Mouse (Mus musculus) adrenal gland, postnatal 14 days (tissue): ENCODE results near the gene Rapgef6. TPM values are rescaled to one million over a fixed set of nuclear protein-coding genes. Genes with fewer than 3 reads are reported as not detected.
A peak's percentile ranks its signal among the peaks of the same experiment; 100 is the strongest.

Experiments
- DNase-seq: peaks from one replicate; pipeline ENCODE4 v3.0.0; 2021; ENCODE audit warnings: mixed read lengths
- total RNA-seq: library from RNA; stranded (reverse); gene quantifications from 2 replicates; pipeline ENCODE4 v1.2.3, GENCODE M21; 2021

Rapgef6 gene
- total RNA-seq, 1 experiment from 2014 or later = 26.0 TPM

DNA sequence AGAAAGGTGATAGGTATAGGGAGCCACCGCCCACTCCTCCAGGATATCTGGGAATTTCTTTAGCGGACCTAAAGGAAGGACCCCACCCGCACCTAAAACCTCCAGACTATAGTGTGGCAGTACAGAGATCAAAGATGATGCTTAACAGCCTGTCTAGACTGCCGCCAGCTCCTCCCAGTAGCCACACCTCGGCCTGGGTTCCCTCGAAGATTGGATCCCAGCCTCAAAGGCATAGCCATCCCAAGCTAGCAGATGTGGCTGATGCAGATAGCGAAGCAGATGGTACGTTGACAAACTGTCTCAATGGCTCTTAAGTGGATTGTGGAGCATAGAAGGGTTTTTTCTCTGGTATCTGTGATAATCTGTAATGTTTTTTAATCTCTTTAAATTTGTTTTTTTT lies 171.6 kb downstream of the Rapgef6 start:
- DNase-seq = no peak

DNA sequence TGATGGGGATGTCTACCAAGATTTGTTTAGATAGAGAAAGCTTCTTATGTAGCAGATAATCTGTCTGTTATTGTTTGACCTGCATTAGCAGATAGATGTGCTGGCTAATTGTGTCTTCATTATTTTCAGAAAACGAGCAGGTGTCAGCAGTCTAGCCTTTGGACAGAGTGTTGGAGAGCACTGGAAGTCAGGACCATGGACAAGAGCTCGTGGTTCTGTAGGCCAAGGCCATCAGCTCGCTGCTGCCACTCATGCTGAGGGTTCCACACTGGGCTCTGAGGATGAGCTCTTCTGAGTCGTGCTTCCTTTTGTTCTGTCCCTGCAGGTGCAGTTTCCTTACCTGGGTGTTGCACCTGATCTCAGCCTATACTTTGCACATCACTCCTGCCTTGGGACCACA lies 173.3 kb downstream of the Rapgef6 start:
- DNase-seq = peak; percentile 70

DNA sequence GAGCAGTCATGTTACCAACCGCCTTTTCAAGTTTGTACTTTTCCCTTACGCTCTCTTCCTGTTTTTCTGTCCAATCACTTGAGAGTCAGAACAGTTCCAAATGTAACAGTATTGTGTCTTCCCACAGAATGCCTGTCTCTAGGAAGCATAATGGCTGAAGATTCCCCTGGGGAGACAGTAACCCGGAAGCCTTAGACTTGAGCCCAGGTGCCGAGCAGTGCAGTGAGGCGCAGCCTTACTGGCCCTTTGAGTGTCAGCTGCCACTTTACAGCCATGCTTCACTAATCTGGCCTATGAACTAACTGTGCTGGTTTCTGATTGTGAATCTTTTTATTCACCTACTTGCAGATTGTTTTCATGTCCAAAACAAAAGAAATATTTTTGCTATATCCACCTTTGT lies 175.0 kb downstream of the Rapgef6 start:
- DNase-seq = no peak

DNA sequence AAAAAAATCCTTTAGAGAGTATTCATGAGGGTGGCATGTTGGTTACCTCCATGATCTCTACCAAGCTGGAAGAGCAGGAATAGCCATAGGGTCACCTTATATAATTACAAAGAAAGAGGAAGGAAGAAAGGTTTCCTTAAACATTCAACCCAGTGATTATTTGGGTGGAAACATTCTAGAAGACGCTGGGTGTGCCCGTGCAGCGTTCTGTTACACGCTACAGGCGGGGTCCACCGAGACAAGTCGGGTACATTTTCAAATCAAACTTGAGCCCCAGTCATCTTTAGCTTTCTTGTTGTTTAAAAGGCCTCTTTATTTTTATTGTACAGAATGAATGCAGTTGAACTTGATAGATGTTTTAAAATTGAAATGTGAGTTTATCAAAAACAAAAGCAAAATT lies 176.0 kb downstream of the Rapgef6 start:
- DNase-seq = no peak

GRCm38 (mm10) chr11:54699972-54700371 lies 177.3 kb downstream of the Rapgef6 start:
- no peak for DNase-seq

DNA sequence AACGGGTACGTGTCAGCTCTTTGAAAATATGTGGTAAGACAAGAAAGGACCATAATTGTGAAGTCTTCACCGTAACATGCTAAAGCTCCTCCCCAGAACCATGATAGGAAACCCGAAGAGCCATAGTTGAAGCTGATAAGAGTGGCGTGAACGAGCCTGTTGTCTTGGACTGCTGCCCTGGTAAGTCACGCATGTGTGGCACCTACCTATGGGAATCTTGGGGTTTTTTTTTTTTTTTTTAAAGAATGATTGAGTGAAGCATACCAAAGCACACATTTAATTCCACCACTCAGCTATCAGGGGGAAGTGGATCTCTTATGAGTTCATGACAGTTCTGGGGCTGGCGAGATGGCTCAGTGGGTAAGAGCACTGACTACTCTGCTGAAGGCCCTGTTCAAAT lies 179.2 kb downstream of the Rapgef6 start:
- DNase-seq = no peak

DNA sequence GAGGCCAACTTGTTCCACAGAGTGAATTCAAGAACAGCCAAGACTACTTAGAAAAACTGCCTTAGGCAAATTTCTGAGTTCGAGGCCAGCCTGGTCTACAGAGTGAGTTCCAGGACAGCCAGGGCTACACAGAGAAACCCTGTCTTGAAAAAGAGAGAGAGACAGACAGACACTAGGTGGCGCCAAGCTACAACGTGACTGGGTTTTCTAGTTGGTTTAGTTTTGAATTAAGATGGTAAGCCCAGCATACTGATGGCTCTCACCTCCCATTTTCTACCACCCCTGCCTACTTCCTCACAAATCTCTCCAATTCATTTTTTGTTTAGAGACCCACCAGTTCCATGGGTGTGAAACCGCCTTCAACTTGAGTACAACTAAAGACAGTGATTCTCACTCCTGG lies 180.7 kb downstream of the Rapgef6 start:
- peak; percentile 84 for DNase-seq

DNA sequence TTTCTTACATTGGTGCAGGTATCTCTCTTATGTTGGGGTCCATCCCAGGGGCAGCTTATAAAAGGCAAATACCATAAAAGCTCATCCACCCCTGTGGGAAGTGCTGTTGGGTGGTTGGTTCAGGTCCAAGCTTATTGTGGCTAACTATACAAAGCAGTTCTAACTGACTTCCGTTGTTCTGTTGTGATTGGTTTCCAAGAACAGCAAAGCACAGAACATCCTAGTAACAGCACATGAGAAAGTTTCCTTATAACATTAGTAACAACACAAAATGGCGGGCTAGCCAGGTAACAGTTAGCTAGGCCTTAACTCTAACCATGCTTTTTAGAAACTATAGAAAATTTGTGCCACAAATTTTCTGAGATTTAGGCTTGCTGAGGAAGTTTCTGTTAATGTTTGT lies 185.5 kb downstream of the Rapgef6 start:
- DNase-seq = no peak

DNA sequence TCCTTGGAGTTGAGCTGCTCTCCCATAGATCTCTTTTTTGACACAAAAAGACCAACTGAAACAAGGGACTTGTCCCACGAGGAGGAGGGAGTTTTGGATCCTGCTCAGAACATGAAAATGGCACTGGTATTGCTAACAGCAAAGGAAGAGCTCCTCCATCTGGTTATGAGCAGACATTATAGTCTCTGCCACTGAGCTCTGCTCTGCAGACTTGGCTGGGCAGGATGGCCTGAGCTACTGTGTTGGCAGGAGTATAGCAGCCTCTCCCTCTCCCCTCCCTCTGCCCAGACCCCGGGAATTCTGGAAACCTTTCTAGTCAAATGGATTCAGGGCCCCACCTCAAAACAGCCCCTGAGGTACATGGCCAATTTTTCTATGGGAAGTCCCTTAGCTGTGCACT lies 187.0 kb downstream of the Rapgef6 start:
- DNase-seq = no peak

- DNase-seq = no peak
Measured at GRCm38 (mm10) chr11:54710512-54711293, 188.1 kb downstream of the Rapgef6 start.

DNA sequence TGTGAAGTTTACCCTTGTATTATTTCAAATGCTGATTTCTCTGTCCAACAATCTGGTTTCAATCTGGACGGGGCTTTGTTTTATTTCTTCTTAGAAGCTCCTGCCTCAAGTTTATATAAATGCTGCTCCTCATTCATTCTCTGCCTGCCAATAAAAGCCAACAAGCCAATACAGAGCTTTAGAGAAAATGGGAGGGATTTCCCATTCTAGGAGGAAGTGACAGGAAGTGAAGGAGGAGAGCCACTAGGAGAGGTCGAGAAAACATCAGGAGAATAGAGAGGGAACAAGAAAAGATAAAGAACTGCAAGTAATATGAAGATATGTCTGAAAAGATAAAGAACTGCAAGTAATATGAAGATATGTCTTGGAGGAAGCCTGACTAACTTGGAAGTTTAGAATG lies 190.2 kb downstream of the Rapgef6 start:
- DNase-seq = no peak

DNA sequence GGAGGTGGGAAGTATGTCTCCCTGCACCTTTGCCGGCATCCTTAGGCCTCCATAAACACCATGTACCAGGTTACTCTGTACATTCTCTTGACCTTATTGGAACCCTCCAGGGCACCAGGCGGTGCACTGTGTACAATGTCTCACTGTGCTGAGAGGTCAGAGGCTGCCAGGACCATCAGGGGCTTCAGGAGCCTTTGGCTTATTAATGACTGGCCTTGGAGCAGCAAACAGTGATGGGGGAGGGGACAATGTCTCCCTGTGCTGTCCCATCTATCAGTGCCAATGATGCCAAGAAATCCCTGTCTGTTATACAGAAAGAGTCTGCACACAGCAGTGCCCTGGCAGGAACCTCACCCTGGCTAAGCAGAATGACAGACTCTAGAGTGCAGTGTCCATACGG lies 195.2 kb downstream of the Rapgef6 start:
- DNase-seq = no peak

- peak; percentile 46 for DNase-seq
Measured at GRCm38 (mm10) chr11:54718601-54719000, 196.0 kb downstream of the Rapgef6 start.

GRCm38 (mm10) chr11:54722057-54722456 lies 199.4 kb downstream of the Rapgef6 start:
- DNase-seq = no peak

GRCm38 (mm10) chr11:54724353-54725034 lies 201.8 kb downstream of the Rapgef6 start:
- DNase-seq = peak; percentile 69

DNA sequence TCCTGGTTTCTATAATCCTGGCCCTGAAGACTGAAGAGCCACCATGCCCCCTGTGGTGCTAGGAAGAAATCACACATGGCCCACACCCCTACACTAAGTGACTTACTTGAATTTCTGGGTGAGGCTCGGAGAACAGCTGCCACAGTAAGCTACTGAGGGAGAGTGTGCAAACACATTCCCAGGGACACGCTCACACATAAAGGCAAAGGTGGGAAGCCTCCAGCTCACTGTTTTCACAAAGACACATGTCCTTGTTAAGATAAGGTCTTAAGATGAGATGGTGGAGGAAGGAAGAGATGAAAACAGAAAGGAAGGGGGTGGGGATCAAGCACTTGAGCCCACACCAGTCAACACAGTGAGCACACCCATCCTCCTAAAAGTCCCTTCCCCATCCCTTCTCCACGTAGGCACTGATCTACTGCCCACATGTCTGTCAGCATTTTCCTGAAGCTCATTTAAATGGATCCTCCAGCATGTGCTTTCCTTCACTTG lies 204.0 kb downstream of the Rapgef6 start:
- no peak for DNase-seq

DNA sequence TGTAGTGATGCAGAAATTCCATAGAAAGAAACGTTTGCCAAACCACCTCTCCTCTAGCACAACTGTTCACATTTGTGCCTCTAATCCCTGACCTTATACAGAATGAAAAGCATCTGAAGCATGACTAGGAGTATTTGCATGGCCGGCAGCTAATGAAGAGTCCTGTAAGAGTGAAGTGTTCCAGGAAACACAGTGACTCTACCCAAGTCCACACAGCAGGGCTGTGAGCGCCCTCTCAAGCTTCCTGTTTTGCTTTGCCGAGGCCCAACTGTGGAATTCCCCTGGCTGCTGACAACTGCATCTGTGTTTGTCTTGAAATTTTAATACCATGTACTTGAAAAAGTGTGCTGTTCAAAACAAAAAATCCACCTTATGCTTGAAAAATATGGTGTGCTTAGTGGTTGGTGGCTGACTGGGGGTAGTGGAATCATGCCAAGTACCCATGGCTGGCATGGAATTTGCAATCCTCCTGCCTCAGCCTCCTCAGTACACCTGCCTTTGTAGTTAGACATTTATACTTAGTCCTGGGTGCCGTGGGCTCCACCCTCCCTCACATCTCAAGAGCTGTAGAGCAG lies 204.8 kb downstream of the Rapgef6 start:
- DNase-seq = peak; percentile 27

DNA sequence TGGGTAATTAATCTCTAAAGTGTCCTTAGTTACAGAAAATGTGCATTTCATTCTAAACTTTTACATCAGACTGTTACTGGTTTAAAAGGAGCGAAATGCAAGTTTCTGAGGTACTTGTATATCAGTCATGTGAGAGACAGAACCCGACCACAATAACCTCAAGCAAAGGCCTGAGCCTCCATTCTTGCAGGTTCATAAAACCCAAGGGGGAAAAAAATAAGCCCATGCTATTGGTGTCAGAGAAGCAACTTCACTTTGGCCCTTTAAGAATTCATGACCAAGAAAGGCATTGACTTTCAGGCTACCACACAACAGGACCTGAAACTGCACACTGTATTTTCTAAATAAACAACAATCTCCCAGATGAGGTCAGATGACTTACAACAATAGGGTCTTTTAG lies 205.7 kb downstream of the Rapgef6 start:
- no peak for DNase-seq

GRCm38 (mm10) chr11:54729311-54729710 lies 206.7 kb downstream of the Rapgef6 start:
- no peak for DNase-seq

GRCm38 (mm10) chr11:54730931-54731330 lies 208.3 kb downstream of the Rapgef6 start:
- DNase-seq = no peak

- no peak for DNase-seq
Measured at GRCm38 (mm10) chr11:54731367-54731766, 208.7 kb downstream of the Rapgef6 start.

DNA sequence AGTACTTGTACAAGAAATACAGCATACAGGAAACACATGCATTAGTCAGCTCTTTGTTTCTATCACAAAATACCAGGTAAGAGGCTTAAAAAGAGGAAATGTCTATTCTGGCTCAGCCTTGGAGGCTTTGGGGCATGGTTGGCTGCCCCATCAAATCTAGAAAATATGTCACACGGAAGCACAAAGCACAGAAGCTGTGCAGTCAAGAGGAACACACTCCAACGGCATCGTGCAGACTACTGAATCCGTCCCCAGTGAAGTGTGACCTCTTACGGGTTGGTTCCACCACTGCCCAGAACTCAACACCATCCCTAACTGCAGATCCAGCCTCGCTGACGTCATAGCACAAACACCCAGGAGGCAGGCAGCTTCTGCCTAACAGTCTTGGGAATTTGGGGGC lies 210.9 kb downstream of the Rapgef6 start:
- DNase-seq = no peak

- no peak for DNase-seq
Measured at GRCm38 (mm10) chr11:54735114-54735513, 212.5 kb downstream of the Rapgef6 start.
